8 mouse cellular contexts compared by ENCODE assay signal in genomic region chr3:141465104-141465705, GRCm38 (mm10). TPM values are rescaled to one million over a fixed set of nuclear protein-coding genes. Genes with fewer than 3 reads are reported as not detected.
DNase-seq lines count a peak whose midpoint lies in the region; ATAC-seq and TF ChIP-seq lines count a peak whose summit lies in the region.

Unc5c (plus strand) TSS chr3:141465216.

- peak within 1 kb of the TSS; percentile 71 for H3K4me2 ChIP-seq in embryonic facial prominence, embryonic 12.5 days (replicated peaks)
- H3K4me2 ChIP-seq in limb, embryonic 13.5 days (replicated peaks): peak within 1 kb of the TSS; percentile 74
- H3K4me2 ChIP-seq in midbrain, embryonic 12.5 days (replicated peaks): peak within 1 kb of the TSS; percentile 89
- peak within 1 kb of the TSS; percentile 90 for H3K4me2 ChIP-seq in stomach, embryonic 15.5 days

- no peak for TF ChIP-seq CTCF in thymus, adult 2 months (IDR thresholded peaks at IDR 0.05; ENCODE audit: borderline replicate concordance, control insufficient read depth, extremely low read depth, insufficient read depth, low read length, poor library complexity)
- no peak for TF ChIP-seq CTCF in kidney, adult 2 months (conservative IDR thresholded peaks at IDR 0.05; ENCODE audit: insufficient read depth, insufficient read length, low read depth, low read length)

- ATAC-seq in embryonic facial prominence, embryonic 12.5 days (ENCODE audit: insufficient number of reproducible peaks, insufficient read depth, low FRiP score, low TSS enrichment): peak; percentile 84
- ATAC-seq in limb, embryonic 13.5 days (ENCODE audit: low FRiP score, low read depth): peak; percentile 87
- peak; percentile 85 for ATAC-seq in midbrain, embryonic 12.5 days (ENCODE audit: low FRiP score, low read depth)
- peak; percentile 84 for ATAC-seq in stomach, embryonic 15.5 days (ENCODE audit: insufficient read depth, low FRiP score, low read depth)

- TF ChIP-seq POLR2A in thymus, adult 2 months (IDR thresholded peaks at IDR 0.05; ENCODE audit: control insufficient read depth, extremely low read depth, insufficient read depth, low read length, poor library complexity): no peak
- TF ChIP-seq POLR2A in kidney, adult 2 months (IDR thresholded peaks at IDR 0.05; ENCODE audit: low read depth, low read length): peak; percentile 60

- H3K27me3 ChIP-seq in thymus, adult 2 months (ENCODE audit: control insufficient read depth, insufficient read depth, low read length): no peaks in the 10 kb centered on the region; the same call in 1 of the 2 replicates
- no peaks in the 10 kb centered on the region for H3K27me3 ChIP-seq in embryonic facial prominence, embryonic 12.5 days
- no peaks in the 10 kb centered on the region; the same call in 1 of the 2 replicates for H3K27me3 ChIP-seq in kidney, adult 2 months (replicated peaks; ENCODE audit: control insufficient read depth, insufficient read depth, low read length)
- H3K27me3 ChIP-seq in limb, embryonic 13.5 days: peaks cover 17% of the 10 kb centered on the region
- H3K27me3 ChIP-seq in midbrain, embryonic 12.5 days: peaks cover 52% of the 10 kb centered on the region
- peaks cover 15% of the 10 kb centered on the region for H3K27me3 ChIP-seq in stomach, embryonic 15.5 days (replicated peaks)

- H3K9ac ChIP-seq in embryonic facial prominence, embryonic 12.5 days: peak within 1 kb of the TSS; percentile 80
- H3K9ac ChIP-seq in limb, embryonic 13.5 days: peak within 1 kb of the TSS; percentile 86
- H3K9ac ChIP-seq in midbrain, embryonic 12.5 days (replicated peaks): peak within 1 kb of the TSS; percentile 83
- peak within 1 kb of the TSS; percentile 35; the same call in 1 of the 2 replicates for H3K9ac ChIP-seq in stomach, embryonic 15.5 days

- H3K4me3 ChIP-seq in thymus, adult 2 months (ENCODE audit: control insufficient read depth, insufficient read depth, low read length): peak within 1 kb of the TSS; percentile 13; the same call in 1 of the 2 replicates
- H3K4me3 ChIP-seq in embryonic facial prominence, embryonic 12.5 days: peak within 1 kb of the TSS; percentile 75
- peak within 1 kb of the TSS; percentile 73 for H3K4me3 ChIP-seq in kidney, adult 2 months (ENCODE audit: insufficient read depth, low read depth, low read length)
- H3K4me3 ChIP-seq in limb, embryonic 13.5 days: peak within 1 kb of the TSS; percentile 74
- peak within 1 kb of the TSS; percentile 80 for H3K4me3 ChIP-seq in midbrain, embryonic 12.5 days
- H3K4me3 ChIP-seq in stomach, embryonic 15.5 days (replicated peaks): peak within 1 kb of the TSS; percentile 65

- no peaks in the 10 kb centered on the region for H3K36me3 ChIP-seq in thymus, adult 2 months (ENCODE audit: control insufficient read depth, insufficient read depth, low read length)
- H3K36me3 ChIP-seq in embryonic facial prominence, embryonic 12.5 days: no peaks in the 10 kb centered on the region
- no peaks in the 10 kb centered on the region for H3K36me3 ChIP-seq in kidney, adult 2 months (ENCODE audit: control insufficient read depth, insufficient read depth, low read length)
- H3K36me3 ChIP-seq in limb, embryonic 13.5 days: no peaks in the 10 kb centered on the region
- no peaks in the 10 kb centered on the region for H3K36me3 ChIP-seq in midbrain, embryonic 12.5 days
- H3K36me3 ChIP-seq in stomach, embryonic 15.5 days: no peaks in the 10 kb centered on the region

- 2% methylated on average over 60 of the region's 61 CpGs for WGBS in thymus, adult 2 months
- WGBS in embryonic facial prominence, embryonic 12.5 days: under 1% methylated on average over 61 of the region's 61 CpGs
- under 1% methylated on average over 61 of the region's 61 CpGs for whole genome bisulfite sequencing in kidney, adult 2 months
- under 1% methylated on average over 48 of the region's 61 CpGs for WGBS in limb, embryonic 13.5 days
- WGBS in midbrain, embryonic 12.5 days: under 1% methylated on average over 46 of the region's 61 CpGs
- 1% methylated on average over 52 of the region's 61 CpGs for WGBS in stomach, embryonic 15.5 days

- DNase-seq in thymus, adult 2 months: peak; percentile 1
- no peak for DNase-seq in thymus, postnatal 14 days
- DNase-seq in heart, adult 8-10 months (ENCODE audit: low spot score): peak; percentile 39
- peak; percentile 90 for DNase-seq in kidney, adult 2 months

- H3K27ac ChIP-seq in thymus, adult 2 months (ENCODE audit: control insufficient read depth, insufficient read depth, low read length): no peak within 1 kb of the TSS
- peak within 1 kb of the TSS; percentile 92 for H3K27ac ChIP-seq in embryonic facial prominence, embryonic 12.5 days
- H3K27ac ChIP-seq in kidney, adult 2 months (ENCODE audit: insufficient read depth, low read depth, low read length): peak within 1 kb of the TSS; percentile 65
- H3K27ac ChIP-seq in limb, embryonic 13.5 days: peak within 1 kb of the TSS; percentile 92
- H3K27ac ChIP-seq in midbrain, embryonic 12.5 days (replicated peaks): peak within 1 kb of the TSS; percentile 91
- H3K27ac ChIP-seq in stomach, embryonic 15.5 days: peak within 1 kb of the TSS; percentile 79

- H3K4me1 ChIP-seq in thymus, adult 2 months (replicated peaks; ENCODE audit: control insufficient read depth, insufficient read depth, low read length): no peaks in the 10 kb centered on the region
- 0 out of 2 replicates have a peak, but pooled peaks cover 8% of the 10 kb centered on the region for H3K4me1 ChIP-seq in embryonic facial prominence, embryonic 12.5 days
- H3K4me1 ChIP-seq in kidney, adult 2 months (ENCODE audit: control insufficient read depth, insufficient read depth, low read length): peaks cover 11% of the 10 kb centered on the region; the same call in 1 of the 2 replicates
- peaks cover 40% of the 10 kb centered on the region for H3K4me1 ChIP-seq in limb, embryonic 13.5 days
- peaks cover 18% of the 10 kb centered on the region for H3K4me1 ChIP-seq in midbrain, embryonic 12.5 days
- H3K4me1 ChIP-seq in stomach, embryonic 15.5 days: peaks cover 7% of the 10 kb centered on the region; the same call in 1 of the 2 replicates

- no peaks in the 10 kb centered on the region for H3K9me3 ChIP-seq in embryonic facial prominence, embryonic 12.5 days
- no peaks in the 10 kb centered on the region for H3K9me3 ChIP-seq in limb, embryonic 13.5 days
- no peaks in the 10 kb centered on the region for H3K9me3 ChIP-seq in midbrain, embryonic 12.5 days
- H3K9me3 ChIP-seq in stomach, embryonic 15.5 days: no peaks in the 10 kb centered on the region

RNA-seq across cellular contexts. Expression of gene Unc5c, which starts in this region (rescaled TPM):
- polyA plus RNA-seq in thymus, adult 2 months (2012; rRNA removed): 0.41 and 0.57 TPM in 2 replicates
- polyA plus RNA-seq in embryonic facial prominence, embryonic 12.5 days (2016; fragmentation: Nextera tagmentation; extraction: Ambion mirVana): 16.4 and 18.6 TPM in 2 replicates
- under 1 TPM; 0.29 to 0.72 (median 0.35) TPM for total RNA-seq in heart, adult 8-10 months (2022)
- polyA plus RNA-seq in kidney, adult 2 months (2012; rRNA removed): 2.2 and 2.3 TPM in 2 replicates
- 31.5 and 31.6 TPM in 2 replicates for polyA plus RNA-seq in limb, embryonic 13.5 days (2015; fragmentation: Nextera tagmentation; extraction: Ambion mirVana)
- 12.7 and 12.8 TPM in 2 replicates for polyA plus RNA-seq in midbrain, embryonic 12.5 days (2016; fragmentation: Nextera tagmentation; extraction: Ambion mirVana)
- polyA plus RNA-seq in stomach, embryonic 15.5 days (2015; fragmentation: Nextera tagmentation; extraction: Ambion mirVana): 7.0 and 9.1 TPM in 2 replicates

Comparison
In these comparisons a context has a peak if more than half of its experiments do, and no peak if none do; other contexts are left out.
1. Peak in DNase-seq and H3K4me3 ChIP-seq in thymus, adult 2 months; RNA of the gene not detected or under 1 TPM.
2. Peak in DNase-seq in heart, adult 8-10 months; RNA of the gene not detected or under 1 TPM.
3. H3K4me3 ChIP-seq: peak in every context shown above with its lines; median percentile 80 in midbrain, embryonic 12.5 days; 75 in embryonic facial prominence, embryonic 12.5 days; 74 in limb, embryonic 13.5 days; 73 in kidney, adult 2 months; 65 in stomach, embryonic 15.5 days; 13 in thymus, adult 2 months.
4. H3K9ac ChIP-seq: peak in every context shown above with its lines; median percentile 86 in limb, embryonic 13.5 days; 83 in midbrain, embryonic 12.5 days; 80 in embryonic facial prominence, embryonic 12.5 days; 35 in stomach, embryonic 15.5 days.